Mouse (Mus musculus) liver, postnatal 0 days (tissue): Measurements from ENCODE around the gene Mdm2. TPM values are rescaled to one million over a fixed set of nuclear protein-coding genes. Genes with fewer than 3 reads are reported as not detected.
A peak's percentile ranks its signal among the peaks of the same experiment; 100 is the strongest.
"Not testable (repeated sequence)": the region's sequence is repeated elsewhere in the genome, so short reads cannot be mapped to it uniquely, and the experiment has no call there.

ENCODE experiments used
- ATAC-seq: fragments of 200-750 bp; cut with Nextera tagmentation; 2 replicates; pipeline ENCODE4 v1.8.0; 2017; ENCODE audit warnings: mild to moderate bottlenecking, moderate library complexity
- DNase-seq: peaks from one replicate; pipeline ENCODE4 v3.0.0-alpha.2; 2016
- H3K27ac ChIP-seq: fragments of 300-500 bp; sonication (generic); 2 replicates; pipeline ENCODE4 v1.5.1; 2014; ENCODE audit warnings: antibody characterized with exemption, moderate library complexity, mild to moderate bottlenecking, low read depth
- H3K27me3 ChIP-seq: fragments of 300-500 bp; sonication (generic); 2 replicates; pipeline ENCODE4 v1.6.1; 2014; ENCODE audit warnings: low read length, control low read depth, mixed read lengths; ENCODE audit not compliant: insufficient read depth
- H3K36me3 ChIP-seq: fragments of 300-500 bp; sonication (generic); replicated peaks from 2 replicates; pipeline ENCODE4 v1.6.1; 2014; ENCODE audit warnings: mild to moderate bottlenecking, control low read depth, low read length, moderate library complexity, mixed read lengths; ENCODE audit not compliant: insufficient read depth
- H3K4me1 ChIP-seq: fragments of 300-500 bp; sonication (generic); 2 replicates; pipeline ENCODE4 v1.6.1; 2014; ENCODE audit warnings: antibody characterized with exemption, mild to moderate bottlenecking, control low read depth; ENCODE audit not compliant: insufficient read depth
- H3K4me2 ChIP-seq: fragments of 300-500 bp; sonication (generic); 2 replicates; pipeline ENCODE4 v1.6.1; 2014; ENCODE audit warnings: low read depth, mild to moderate bottlenecking, low read length, moderate library complexity, mixed read lengths
- H3K4me3 ChIP-seq: fragments of 300-500 bp; sonication (generic); 2 replicates; pipeline ENCODE4 v1.5.1; 2014; ENCODE audit warnings: low read depth, low read length
- H3K9ac ChIP-seq: fragments of 300-500 bp; sonication (generic); replicated peaks from 2 replicates; pipeline ENCODE4 v1.6.1; 2014; ENCODE audit warnings: mild to moderate bottlenecking, moderate library complexity
- H3K9me3 ChIP-seq: fragments of 300-500 bp; sonication (generic); 2 replicates; pipeline ENCODE4 v1.6.1; 2016; ENCODE audit warnings: mild to moderate bottlenecking, control low read depth, low read length, mixed read lengths
- CTCF ChIP-seq: sonication (generic); IDR thresholded peaks from 2 replicates; pipeline ENCODE4 v1.5.1; 2016; ENCODE audit warnings: antibody characterized with exemption, low read depth
- EP300 ChIP-seq: IDR thresholded peaks from 2 replicates; pipeline ENCODE4 v1.6.1; 2016; ENCODE audit warnings: antibody characterized with exemption, low read depth, mild to moderate bottlenecking
- WGBS: fragments of 180-500 bp; shearing (Covaris S2); extraction: QIAGEN DNeasy Blood & Tissue Kit; methylation state at CpG from one replicate; pipeline ENCODE4 v1.1.7; 2014; ENCODE audit not compliant: insufficient replicate concordance; 5-methylcytosine and 5-hydroxymethylcytosine counted together
- polyA plus RNA-seq: library from polyadenylated mRNA; unstranded; fragments of >200 nt; fragmentation: Nextera tagmentation; extraction: Ambion mirVana; gene quantifications from 2 replicates; pipeline ENCODE4 v1.2.1, GENCODE M21; 2015

Gene Mdm2
- polyA plus RNA-seq, 1 experiment from 2014 or later, result 11.3 TPM

DNA sequence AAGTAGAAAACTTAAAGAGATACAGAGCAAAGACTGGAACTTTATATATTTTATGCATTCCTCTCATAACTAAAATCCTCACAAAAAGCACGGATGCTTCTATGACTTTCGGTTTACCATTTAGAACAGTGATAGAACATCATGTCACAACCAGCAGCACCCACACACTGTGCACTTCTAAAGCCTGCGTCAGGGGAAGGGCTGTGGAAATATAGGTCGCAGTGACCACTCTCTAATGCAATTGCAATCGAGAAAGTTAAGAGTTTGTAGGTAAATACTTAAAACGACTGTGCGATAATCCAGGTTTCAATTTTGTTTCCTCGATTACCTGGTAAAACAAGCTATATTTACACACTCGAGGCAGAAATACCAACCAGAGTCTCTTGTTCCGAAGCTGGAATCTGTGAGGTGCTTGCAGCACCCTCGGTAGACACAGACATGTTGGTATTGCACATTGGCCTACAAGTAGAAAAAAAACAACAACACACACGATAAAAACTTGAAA lies 1.2 kb downstream of the Mdm2 start:
- H3K4me1 ChIP-seq, result peaks cover 23% of the 10 kb centered on the region
- H3K27ac ChIP-seq, result peak overlapping the region; percentile 98
- WGBS, result 17% methylated on average over 12 of the region's 12 CpGs
- no peak for ATAC-seq
- no peaks in the 10 kb centered on the region for H3K27me3 ChIP-seq
- peak overlapping the region; percentile 72 for H3K4me2 ChIP-seq
- no peaks in the 10 kb centered on the region for H3K9me3 ChIP-seq
- H3K9ac ChIP-seq, result peak overlapping the region; percentile 96
- TF ChIP-seq CTCF, result no peak
- TF ChIP-seq EP300, result no peak
- no peak for DNase-seq
- peaks cover 30% of the 10 kb centered on the region for H3K36me3 ChIP-seq
- H3K4me3 ChIP-seq, result peak overlapping the region; percentile 88

DNA sequence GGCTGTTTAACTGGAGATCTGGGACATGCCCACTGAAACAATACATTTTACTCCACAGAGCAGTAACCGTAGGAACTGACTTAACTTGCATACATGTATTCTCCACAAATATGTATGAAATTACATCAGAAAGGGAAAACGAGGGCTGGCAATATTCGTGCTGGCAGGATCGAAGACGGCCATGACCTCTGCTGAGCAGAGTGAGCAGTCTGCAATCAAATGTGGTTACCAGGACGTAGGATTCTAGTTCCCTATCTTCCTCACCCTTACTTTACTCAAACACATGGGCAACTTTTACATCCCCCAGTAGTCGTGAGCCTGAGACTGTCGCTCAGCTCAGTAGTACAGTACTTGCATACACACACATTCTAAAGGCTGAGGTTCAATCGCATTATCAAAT lies 1.7 kb downstream of the Mdm2 start:
- Histone ChIP-seq H3K9ac (peak overlapping the region; percentile 96), H3K4me1 (peaks cover 23% of the 10 kb centered on the region), H3K4me2 (peak overlapping the region; percentile 72), H3K9me3 (no peaks in the 10 kb centered on the region), H3K27ac (peak overlapping the region; percentile 98; the same call in 1 of the 2 replicates), H3K36me3 (peaks cover 31% of the 10 kb centered on the region), H3K4me3 (peak overlapping the region; percentile 88), H3K27me3 (no peaks in the 10 kb centered on the region)
- DNase-seq, result no peak
- no peak for ATAC-seq
- 39% methylated on average over 9 of the region's 9 CpGs for WGBS
- TF ChIP-seq EP300, result no peak
- no peak for TF ChIP-seq CTCF

DNA sequence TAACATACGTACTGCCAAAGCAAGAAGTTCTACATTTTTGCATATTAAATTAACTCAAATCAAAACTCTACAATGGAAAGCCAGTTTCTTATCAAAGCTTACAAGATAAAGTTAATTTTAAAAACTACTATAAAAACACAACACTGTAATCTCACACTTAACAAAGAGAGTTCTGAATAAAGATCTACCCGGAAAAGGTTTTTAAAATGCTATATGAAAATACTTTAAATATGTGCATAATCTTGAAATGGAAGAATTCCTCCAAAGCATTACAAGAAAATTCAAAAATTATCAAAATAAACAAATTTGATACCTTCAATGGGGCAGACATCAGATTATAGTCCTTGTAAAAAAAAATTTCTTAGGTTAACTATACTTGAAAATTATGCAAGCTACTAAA lies 2.2 kb downstream of the Mdm2 start:
- Histone ChIP-seq H3K9me3 (no peaks in the 10 kb centered on the region), H3K27me3 (no peaks in the 10 kb centered on the region), H3K4me3 (peak overlapping the region; percentile 88; the same call in 1 of the 2 replicates), H3K36me3 (peaks cover 36% of the 10 kb centered on the region), H3K4me1 (peaks cover 23% of the 10 kb centered on the region), H3K4me2 (peak overlapping the region; percentile 72), H3K9ac (no peak overlapping the region), H3K27ac (no peak overlapping the region)
- ATAC-seq (no peak), DNase-seq (no peak)
- 88% methylated on average over 2 of the region's 2 CpGs for WGBS
- TF ChIP-seq EP300 (no peak), CTCF (no peak)

DNA sequence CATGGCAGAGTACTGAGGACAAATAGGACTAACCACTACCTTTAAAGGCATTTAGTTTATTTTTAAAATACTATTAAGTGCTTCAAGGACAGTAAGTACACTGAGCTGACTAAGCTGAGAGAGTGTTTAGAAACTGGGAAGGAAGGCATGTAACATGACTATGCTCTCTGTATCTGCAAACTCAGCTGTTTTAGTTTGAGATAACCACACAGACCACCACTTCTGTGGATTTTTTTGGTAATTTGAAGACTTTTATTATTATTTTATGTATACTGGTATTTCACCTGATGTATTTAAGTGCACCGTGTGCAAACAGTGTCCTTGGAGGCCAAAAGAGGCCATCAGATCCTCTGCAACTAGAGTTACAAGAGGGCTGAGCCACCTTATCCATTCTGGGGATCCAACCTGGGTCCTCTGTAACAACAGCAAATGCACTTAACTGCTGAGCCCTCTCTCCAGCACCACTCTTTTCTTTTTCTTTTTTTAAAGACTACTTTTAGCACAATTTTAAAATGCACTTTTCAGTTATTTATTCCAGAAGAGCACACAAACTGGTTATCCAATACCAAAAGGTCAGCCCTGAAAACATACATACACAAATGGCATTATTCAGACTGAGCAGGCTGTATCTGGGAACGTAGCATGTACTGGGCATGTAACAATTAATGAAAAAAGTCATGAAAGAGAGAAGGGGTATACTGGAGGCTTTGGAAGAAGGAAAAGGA lies 3.3 kb downstream of the Mdm2 start:
- 85% methylated on average over 2 of the region's 2 CpGs for WGBS
- no peak for TF ChIP-seq CTCF
- TF ChIP-seq EP300, result no peak
- ATAC-seq (no peak), DNase-seq (no peak)
- peaks cover 47% of the 10 kb centered on the region for H3K36me3 ChIP-seq
- no peaks in the 10 kb centered on the region for H3K9me3 ChIP-seq
- H3K4me3 ChIP-seq, result no peak overlapping the region
- peaks cover 23% of the 10 kb centered on the region for H3K4me1 ChIP-seq
- no peak overlapping the region for H3K4me2 ChIP-seq
- no peak overlapping the region for H3K27ac ChIP-seq
- H3K9ac ChIP-seq, result no peak overlapping the region
- no peaks in the 10 kb centered on the region for H3K27me3 ChIP-seq

DNA sequence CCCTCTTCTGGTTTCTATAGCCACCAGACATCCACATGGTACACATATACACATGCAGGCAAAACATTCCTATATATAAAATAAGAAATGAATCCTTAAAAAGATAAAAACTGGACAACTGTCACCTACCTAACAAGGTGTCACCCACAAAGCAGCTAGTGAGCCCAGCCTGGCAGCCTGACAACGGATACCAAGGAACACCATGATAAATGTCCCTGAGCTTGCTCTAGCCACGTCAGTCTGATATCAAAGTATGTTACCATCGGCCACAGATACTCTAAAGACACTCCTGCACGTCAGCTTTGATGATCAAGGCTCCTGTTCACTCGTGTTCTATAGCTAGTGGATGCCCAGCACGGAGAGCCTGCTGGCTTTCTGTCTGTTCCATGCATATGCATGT lies 4.1 kb downstream of the Mdm2 start:
- DNase-seq (no peak), ATAC-seq (no peak)
- 89% methylated on average over 6 of the region's 6 CpGs for WGBS
- no peak overlapping the region for H3K9ac ChIP-seq
- TF ChIP-seq CTCF, result no peak
- no peak for TF ChIP-seq EP300
- no peak overlapping the region for H3K4me2 ChIP-seq
- H3K27ac ChIP-seq, result no peak overlapping the region
- no peak overlapping the region for H3K4me3 ChIP-seq
- H3K9me3 ChIP-seq, result no peaks in the 10 kb centered on the region
- H3K4me1 ChIP-seq, result peaks cover 21% of the 10 kb centered on the region
- H3K36me3 ChIP-seq, result peaks cover 55% of the 10 kb centered on the region
- no peaks in the 10 kb centered on the region for H3K27me3 ChIP-seq

DNA sequence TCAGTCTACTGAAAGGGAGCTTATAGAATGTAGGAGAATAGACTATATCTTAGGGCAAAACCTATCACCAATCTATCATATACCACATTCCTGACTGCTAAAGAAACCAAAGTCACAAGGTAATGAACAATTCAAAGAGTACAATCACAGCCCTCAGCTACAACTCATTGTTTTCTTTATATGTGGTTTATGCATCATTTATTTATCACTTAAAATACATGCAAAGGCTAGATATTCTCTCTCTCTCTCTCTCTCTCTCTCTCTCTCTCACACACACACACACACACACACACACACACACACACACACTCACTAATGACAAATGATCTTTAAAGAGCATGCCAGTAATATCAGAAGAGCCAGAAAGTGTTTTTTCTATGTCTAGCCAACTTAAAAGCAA lies 4.8 kb downstream of the Mdm2 start:
- Histone ChIP-seq H3K4me1 (peaks cover 17% of the 10 kb centered on the region), H3K9ac (no peak overlapping the region), H3K27ac (no peak overlapping the region), H3K36me3 (peaks cover 59% of the 10 kb centered on the region), H3K4me2 (no peak overlapping the region), H3K4me3 (no peak overlapping the region), H3K9me3 (no peaks in the 10 kb centered on the region), H3K27me3 (no peaks in the 10 kb centered on the region)
- ATAC-seq, result no peak
- TF ChIP-seq CTCF, result no peak
- TF ChIP-seq EP300, result no peak
- no peak for DNase-seq

DNA sequence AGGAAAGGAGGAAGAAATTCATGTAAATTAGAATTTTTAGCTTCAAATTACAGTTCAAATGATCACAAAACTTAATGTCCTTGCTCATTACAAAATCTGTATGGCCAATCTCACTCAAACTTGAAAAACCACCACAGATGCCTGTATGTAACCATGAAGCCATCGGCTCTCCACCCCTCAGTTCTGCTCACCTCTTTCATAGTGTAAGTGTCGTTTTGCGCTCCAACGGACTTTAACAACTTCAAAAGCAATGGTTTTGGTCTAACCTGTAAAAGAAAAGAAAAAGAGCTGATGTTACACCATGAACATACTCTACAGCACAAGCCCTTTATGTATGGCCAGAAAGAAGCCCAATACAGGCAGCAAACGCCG lies 5.6 kb downstream of the Mdm2 start:
- 91% methylated on average over 6 of the region's 6 CpGs for WGBS
- Histone ChIP-seq H3K4me2 (no peak overlapping the region), H3K27ac (no peak overlapping the region), H3K9me3 (no peaks in the 10 kb centered on the region), H3K27me3 (no peaks in the 10 kb centered on the region), H3K36me3 (peaks cover 65% of the 10 kb centered on the region), H3K4me3 (no peak overlapping the region), H3K4me1 (peaks cover 17% of the 10 kb centered on the region), H3K9ac (no peak overlapping the region)
- ATAC-seq (no peak), DNase-seq (no peak)
- no peak for TF ChIP-seq CTCF
- TF ChIP-seq EP300, result no peak

DNA sequence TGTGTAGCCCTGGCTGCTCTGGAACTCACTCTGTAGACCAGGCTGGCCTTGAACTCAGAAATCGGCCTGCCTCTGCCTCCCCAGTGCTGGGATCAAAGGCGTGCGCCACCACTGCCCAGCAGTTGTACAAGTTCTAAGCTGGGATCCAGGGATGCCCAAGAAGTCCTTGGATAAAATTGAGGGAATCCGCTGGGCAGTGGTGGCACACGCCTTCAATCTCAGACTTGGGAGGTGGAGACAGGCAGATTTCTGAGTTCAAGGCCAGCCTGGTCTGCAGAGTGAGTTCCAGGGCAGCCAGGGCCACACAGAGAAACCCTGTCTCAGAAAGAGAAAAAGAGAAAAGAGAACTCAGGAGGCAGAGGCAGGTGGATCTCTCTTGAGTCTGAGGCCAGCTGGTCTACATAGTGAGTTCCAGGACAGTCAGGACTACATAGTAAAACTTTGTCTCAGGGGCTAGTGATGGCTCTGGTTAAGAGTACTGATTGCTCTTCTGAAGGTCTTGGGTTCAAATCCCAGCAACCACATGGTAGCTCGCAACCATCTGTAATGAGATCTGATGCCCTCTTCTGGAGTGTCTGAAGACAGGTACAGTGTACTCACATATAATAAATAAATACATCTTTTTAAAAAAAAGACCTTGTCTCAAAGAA lies 6.1 kb downstream of the Mdm2 start:
- DNase-seq, H3K9ac ChIP-seq, H3K4me3 ChIP-seq, H3K27me3 ChIP-seq, H3K27ac ChIP-seq, H3K4me2 ChIP-seq, H3K9me3 ChIP-seq, ATAC-seq: not testable (repeated sequence)
- 95% methylated on average over 6 of the region's 6 CpGs for WGBS
- Histone ChIP-seq H3K36me3 (peaks cover 70% of the 10 kb centered on the region), H3K4me1 (peaks cover 17% of the 10 kb centered on the region)
